Mouse (Mus musculus): ENCODE data around the gene Nfasc.

Nfasc gene

DNA sequence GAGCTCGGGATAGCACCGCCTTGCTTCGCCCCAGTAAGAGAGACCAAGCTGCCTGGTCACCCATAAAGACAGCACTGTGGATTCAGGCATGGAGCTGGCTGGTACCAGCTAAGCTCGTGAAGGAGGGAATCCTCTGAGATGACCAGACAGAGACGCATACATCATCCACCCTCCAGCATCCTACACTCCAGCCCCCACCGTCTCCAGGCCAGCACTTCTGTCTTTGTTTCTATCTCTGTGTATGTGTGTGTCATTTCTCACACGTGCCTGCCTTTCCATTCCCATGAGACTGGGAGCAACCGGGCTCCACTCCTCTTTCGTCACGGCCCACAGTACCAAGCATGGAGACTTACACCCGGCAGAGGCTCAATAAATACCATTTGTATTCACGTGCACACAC lies 9.3 kb downstream of the Nfasc start:
- no peak for DNase-seq (ENCODE audit: low read depth)

DNA sequence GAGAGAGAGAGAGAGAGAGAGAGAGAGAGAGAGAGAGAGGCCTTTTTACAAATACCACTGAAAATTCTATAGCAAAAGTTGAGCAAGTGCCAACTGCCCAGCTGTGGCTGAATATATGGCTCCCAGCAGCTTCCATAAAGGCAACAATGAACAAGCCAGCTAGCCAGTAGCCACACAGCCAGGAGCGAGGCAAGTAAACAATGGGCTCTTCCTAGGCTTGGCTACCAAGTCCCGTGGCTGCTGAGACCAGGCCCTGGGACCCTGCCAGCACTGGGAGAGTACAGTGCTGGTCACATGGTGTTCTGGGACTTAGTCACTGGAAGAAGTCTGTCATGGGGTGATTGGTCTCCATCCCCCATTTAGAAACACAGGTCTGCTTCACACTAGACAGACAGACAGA lies 14.0 kb downstream of the Nfasc start:
- no peak for DNase-seq (ENCODE audit: low read depth)

GRCm38 (mm10) chr1:132722362-132722761 lies 19.2 kb downstream of the Nfasc start:
- no peak for DNase-seq (ENCODE audit: low read depth)

DNA sequence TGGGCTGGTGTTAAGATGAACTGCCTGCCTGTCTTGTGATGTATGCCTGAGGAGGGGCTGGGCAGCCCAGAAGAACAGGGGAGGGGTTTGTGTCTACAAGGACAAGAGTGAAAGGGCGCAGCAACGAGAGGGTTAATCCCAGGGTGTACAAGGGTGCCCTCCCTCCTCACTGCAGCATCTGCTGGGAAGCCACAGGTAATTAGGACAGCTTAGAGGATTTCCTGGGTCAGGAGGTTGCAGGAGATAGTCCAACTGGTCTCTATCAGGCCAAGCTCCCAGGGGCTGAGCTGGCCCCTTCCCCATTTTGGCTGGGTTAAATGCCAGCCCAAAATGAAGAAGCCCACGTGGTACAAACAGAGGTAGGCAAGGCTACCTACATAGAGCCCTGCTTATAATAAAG lies 20.3 kb downstream of the Nfasc start:
- no peak for DNase-seq (ENCODE audit: low read depth)

- no peak for DNase-seq (ENCODE audit: low read depth)
These were observed 23.4 kb downstream of the Nfasc start for GRCm38 (mm10) chr1:132718225-132718624.

- no peak for DNase-seq (ENCODE audit: low read depth)
These were observed 26.6 kb downstream of the Nfasc start for GRCm38 (mm10) chr1:132715044-132715443.

DNA sequence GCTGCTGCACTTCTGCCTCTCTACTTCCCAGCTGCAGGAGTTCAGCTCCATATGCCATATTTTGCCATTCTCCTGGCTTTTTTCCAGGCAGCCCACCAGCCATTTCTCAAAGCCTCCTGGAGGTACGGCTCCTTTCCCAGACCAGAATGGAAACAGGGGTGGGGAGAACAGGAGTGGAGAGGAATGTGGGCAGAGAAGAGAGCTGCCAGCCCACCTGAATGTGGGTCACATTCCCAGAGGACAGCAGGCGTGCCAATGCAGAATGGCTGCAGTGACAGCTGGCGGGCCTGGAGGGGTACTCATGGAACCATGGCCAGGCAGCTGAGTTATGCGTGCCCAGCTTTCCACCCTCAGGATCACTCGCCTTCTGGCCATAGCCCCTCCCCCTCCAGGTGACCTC lies 32.2 kb downstream of the Nfasc start:
- no peak for DNase-seq (ENCODE audit: low read depth)

DNA sequence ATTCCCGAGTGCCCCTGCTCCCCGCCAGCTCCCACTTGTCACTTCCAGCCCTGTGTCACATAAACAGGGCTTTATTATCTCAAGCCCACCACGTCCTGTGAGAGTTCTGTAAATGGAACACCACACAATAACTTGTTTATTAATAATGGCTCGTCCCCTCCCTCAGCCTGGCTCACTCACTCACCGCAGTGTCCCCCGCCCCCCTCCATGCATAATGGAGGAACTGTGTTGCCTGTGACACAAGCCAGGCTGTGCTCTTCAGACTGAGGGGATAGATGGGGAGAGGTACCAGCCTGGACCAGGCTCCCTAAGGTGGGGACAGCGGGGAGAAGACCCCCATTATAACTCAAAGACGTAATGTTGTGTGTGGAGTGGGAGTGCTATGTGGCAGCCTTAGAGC lies 34.3 kb downstream of the Nfasc start:
- DNase-seq (ENCODE audit: low read depth): no peak

DNA sequence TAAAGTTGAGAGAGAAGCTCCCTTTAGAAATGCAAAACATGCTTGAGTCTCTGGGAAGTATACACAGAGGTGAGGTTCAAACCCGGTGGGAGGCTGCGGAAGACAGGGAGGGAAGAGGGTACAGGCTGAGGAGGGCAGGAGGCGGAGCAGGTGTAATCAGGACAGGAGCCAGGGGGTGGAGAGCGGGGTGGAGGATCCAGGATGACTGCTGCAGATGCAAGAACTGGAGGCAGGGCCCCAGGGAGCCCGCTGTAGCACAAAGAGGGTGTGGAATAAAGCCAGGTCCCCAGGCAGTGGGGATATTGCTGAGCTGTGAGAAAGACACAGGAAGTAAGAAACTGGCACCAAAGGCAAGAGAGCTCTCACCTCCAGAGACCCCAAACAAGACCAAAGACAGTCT lies 38.1 kb downstream of the Nfasc start:
- no peak for DNase-seq (ENCODE audit: low read depth)

GRCm38 (mm10) chr1:132696926-132697325 lies 44.7 kb downstream of the Nfasc start:
- no peak for DNase-seq (ENCODE audit: low read depth)

DNA sequence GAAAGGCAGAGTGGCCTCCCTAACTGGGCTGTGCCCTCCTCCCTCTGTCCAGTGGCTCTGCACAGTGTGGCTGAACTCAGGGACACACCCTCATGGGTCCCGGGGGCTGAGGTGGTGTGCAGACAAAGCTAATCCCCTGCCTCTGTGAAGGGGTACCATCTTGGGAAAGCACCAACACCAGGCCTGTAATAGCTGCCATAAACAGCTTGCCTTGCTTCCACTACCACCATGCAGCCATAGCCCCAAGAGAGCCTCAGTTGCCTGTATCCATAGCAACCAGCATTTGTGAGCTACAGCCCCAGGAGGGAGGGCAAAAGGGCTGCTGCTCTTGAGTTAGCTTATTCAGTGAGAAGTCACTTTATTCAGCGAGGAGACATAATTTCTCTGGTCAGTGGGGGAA lies 45.4 kb downstream of the Nfasc start:
- no peak for DNase-seq (ENCODE audit: low read depth)

GRCm38 (mm10) chr1:132694007-132694406 lies 47.6 kb downstream of the Nfasc start:
- DNase-seq (ENCODE audit: low read depth): no peak

GRCm38 (mm10) chr1:132689181-132689580 lies 52.4 kb downstream of the Nfasc start:
- no peak for DNase-seq (ENCODE audit: low read depth)

GRCm38 (mm10) chr1:132678935-132679334 lies 62.7 kb downstream of the Nfasc start:
- DNase-seq (ENCODE audit: low read depth): no peak

DNA sequence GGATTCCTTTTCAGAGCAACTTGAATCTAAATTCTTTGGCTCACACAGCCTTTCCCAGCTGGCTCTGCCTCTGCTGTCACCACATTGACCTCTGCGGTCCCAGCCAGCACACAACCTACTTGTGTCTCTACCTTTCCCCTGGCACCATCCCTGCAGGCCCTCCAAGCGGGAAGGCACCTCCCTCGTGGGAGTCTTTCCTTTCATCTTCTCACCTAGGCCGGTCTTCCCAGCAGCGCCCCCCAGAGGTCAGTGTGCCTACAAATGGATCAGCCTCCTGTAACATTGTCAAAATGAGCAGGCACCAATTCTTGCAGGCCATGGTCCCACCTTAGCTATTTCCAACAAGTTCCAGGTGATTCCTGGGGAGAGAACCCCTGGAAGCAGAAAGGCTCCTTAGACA lies 63.5 kb downstream of the Nfasc start:
- peak; percentile 3 for DNase-seq (ENCODE audit: low read depth)

GRCm38 (mm10) chr1:132672704-132673103 lies 68.9 kb downstream of the Nfasc start:
- no peak for DNase-seq (ENCODE audit: low read depth)

- DNase-seq (ENCODE audit: low read depth): no peak
These were observed 72.4 kb downstream of the Nfasc start for GRCm38 (mm10) chr1:132669200-132669599.

DNA sequence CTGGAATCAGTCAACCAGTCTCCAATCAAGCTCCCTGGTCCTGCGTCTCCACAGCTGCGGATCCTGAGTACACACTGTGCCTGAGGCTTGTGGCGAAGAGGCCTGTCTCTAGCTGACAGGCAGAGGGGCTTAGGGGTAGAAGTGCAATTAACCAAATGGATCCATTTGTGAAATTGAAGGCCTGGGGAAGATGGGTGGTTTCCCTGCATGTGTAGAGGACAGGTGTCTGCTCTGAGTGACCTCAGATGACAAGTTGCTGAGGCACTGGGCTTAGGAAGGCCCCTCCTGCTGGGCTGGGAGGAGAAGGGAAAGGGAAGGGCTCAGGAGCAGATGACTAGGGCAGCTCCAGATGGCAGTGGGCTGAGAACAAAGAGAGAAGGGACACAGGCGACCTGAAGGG lies 81.2 kb downstream of the Nfasc start:
- DNase-seq (ENCODE audit: low read depth): no peak

DNA sequence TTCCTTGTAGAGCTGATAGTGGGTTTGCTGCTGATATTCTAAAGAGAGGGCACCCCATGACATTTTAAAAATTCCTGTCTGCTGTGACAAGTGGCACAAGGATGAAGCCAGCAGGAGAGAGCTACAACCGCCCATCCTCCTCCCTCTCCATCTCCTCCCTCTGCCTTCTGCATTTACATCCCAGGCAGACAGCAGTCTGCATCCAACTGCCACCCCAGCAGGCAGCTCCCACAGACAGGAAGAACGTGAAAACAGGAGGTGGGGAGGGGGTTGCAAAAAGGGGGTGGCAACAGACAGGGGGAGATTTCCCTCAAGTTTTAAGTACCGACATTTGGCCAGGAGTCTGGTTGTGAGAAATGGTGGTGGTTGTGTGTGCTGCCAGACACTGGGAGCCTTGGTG lies 82.0 kb downstream of the Nfasc start:
- DNase-seq (ENCODE audit: low read depth): no peak

DNA sequence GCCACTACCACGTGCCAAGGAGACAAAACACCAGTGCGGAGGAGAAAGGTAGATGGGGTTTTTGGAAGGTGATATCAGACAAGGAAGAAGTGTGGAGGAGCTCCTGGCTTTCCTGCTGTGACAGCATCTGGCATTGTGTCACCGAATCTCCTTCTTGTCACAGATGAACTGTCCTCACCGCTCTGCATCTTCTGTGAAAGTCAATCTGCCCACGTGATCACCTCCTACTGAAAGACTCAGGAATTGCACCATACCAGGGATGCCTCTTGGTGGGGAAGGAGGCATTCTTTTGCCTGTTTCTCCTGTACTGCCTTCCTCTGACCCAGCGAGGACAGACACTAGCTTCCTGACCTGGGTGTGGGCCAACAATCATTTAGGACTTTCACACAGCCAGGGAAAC lies 86.0 kb downstream of the Nfasc start:
- DNase-seq (ENCODE audit: low read depth): no peak

DNA sequence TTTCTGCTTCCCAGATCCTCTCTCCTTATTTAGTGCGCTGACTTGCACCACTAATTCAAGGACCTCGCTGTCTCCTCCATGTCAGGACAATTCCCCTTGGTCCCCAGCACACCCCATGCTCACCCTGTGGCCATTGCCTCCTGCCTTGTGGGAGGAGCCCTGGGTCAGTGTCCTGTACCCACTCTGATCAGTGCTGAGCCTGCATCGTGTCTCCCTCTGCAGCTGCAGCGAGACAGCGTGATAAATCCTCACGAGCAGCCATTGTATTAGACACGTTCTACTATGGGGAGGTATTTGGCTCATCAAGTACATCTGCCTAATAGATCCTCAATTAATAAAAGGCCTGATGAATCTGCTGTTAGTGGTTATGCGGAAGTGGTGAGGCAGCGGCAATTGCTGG lies 86.8 kb downstream of the Nfasc start:
- no peak for DNase-seq (ENCODE audit: low read depth)

DNA sequence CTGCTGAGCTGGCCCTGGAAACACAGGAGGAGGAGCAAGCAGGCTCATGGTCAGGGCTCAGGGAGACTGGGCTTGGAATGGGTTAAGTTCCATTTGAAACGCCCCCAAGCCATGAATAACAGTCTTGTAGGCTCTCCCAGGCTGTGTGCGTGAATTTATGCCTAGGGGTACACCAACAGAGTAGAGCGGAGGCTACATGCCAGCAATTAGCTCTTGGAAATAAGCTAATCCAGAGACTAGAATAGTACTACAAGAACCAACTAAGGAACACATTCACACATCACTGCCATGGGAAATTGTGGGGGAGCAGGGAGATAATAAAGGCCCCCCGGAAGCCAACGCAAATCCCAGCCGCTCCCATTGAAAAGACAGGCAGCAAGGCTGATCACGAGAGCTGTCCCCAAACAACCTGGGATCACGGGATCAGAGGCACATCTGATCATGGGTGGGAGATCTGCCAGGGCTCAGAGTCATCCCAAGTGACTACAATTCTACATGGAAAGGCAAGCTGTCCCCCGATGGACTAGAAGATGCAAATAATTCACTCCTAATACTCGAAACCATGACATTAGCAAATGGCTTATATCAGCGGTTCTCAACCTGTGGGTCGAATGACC lies 87.6 kb downstream of the Nfasc start:
- DNase-seq (ENCODE audit: low read depth): no peak

DNA sequence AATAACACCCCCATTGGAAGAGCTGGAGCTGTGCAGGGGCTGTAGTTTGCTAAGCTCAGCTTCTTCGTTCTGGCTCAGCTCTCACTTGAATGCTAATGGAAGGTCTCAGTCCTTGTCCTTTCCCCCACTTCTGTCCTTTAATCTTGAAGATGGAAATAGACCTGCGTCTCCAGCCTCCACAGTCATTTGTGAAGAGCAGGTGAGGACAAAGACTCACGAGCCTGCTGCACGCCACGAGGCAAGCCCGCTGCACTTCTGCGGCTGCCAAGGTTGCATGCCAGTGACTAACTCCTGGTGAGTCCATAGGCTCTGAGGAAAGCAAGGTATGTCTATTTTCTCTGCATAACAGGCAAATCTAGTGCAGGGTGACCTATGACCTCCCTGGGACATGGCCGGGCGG lies 88.4 kb downstream of the Nfasc start:
- DNase-seq (ENCODE audit: low read depth): no peak

- no peak for DNase-seq (ENCODE audit: low read depth)
These were observed 90.9 kb downstream of the Nfasc start for GRCm38 (mm10) chr1:132650680-132651079.

GRCm38 (mm10) chr1:132647958-132648357 lies 93.6 kb downstream of the Nfasc start:
- DNase-seq (ENCODE audit: low read depth): no peak
